Mouse (Mus musculus) stomach, postnatal 0 days (tissue): Measurements from ENCODE around the gene Pex6.

Source experiments
- CTCF ChIP-seq: IDR thresholded peaks from 2 replicates; pipeline ENCODE4 v1.5.1; 2016; ENCODE audit warnings: antibody characterized with exemption, low read depth, mild to moderate bottlenecking, moderate library complexity
- EP300 ChIP-seq: optimal IDR thresholded peaks from 2 replicates; pipeline ENCODE3; 2016; ENCODE audit warnings: antibody characterized with exemption

DNA sequence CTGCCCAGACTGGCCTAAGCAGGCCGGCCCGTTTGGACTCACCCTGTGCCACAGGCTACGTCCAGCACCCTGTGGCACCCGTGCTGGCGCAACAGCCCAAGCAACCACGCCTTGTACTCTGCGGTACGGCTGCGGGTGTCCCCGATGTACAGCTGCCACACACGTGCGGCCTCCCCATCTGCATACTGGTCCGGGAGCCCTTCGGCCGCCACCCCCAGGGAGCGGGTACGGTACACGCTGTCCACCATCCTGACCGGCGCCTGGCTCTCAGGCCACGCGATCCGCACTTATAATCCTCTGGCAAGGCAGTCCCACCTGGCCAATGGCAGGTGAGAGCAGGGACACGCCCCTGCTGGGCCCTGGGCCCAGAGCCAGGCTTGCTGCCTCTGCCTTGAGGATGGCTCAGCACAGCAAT, 17.6 kb downstream of the Pex6 start, which contains the start of gene Gnmt:
- TF ChIP-seq EP300 (no peak), CTCF (no peak)
